28 mouse cellular contexts compared by ENCODE assay signal in the genomic region with DNA sequence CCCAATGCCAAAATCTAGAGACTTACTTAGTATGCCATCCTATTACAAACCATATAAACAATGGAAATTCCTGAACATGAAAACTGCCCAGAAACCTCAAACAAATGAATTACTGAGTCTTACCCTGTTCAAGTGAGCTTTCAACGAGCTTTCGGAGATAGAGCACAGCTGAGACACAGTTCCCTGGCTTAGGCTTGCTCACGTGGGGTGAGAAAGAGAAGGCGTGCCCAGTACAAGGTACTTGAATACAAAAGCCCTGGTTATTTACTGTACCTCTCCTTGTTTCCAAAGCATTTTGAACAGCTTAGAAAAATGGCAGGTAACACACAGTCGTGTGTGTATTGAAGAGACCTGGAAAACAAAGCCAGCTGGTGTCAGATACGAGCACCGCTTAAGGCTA.
A peak's percentile ranks its signal among the peaks of the same experiment; 100 is the strongest.
DNase-seq lines count a peak whose midpoint lies in the region; ATAC-seq and TF ChIP-seq lines count a peak whose summit lies in the region.
"Had no signal": no experiment of that assay in that cellular context is flagged by ENCODE, and none has a peak within 500 bp of the region (broad histone marks: within the 10 kb centered on the region; RNA-seq: fewer than 3 reads in every experiment).

No protein-coding gene starts in this region.

- 0 out of 2 replicates have a peak, but pooled peaks cover 3% of the 10 kb centered on the region for H3K9me3 ChIP-seq in lung, embryonic 16.5 days (ENCODE audit: control insufficient read depth, low read length)
- H3K9me3 ChIP-seq: embryonic facial prominence, embryonic 13.5 days; embryonic facial prominence, embryonic 15.5 days had no signal

- peak; percentile 18 to 21 for DNase-seq in lung, adult 18-20 months
- no peak for DNase-seq in lung, postnatal 10 days
- DNase-seq in lung, adult 2 months = no peak
- peak; percentile 30 for DNase-seq in lung, postnatal 36 days
- DNase-seq in heart, adult 8-10 months (ENCODE audit: low spot score) = no peak
- DNase-seq: adrenal gland, adult 8-10 months; adrenal gland, postnatal 14 days; adrenal gland, postnatal 36 days; B cell, adult 2 months; cerebellum, adult 11-12 months; cerebellum, adult 2 months; cerebellum, adult 9-11 months; cerebellum, postnatal 14 days; cerebellum, postnatal 36 days; embryo, embryonic 11 days had no signal

- TF ChIP-seq CTCF in lung, adult 2 months (IDR thresholded peaks at IDR 0.05; ENCODE audit: insufficient read depth, low read length) = no peak

- no peaks in the 10 kb centered on the region for H3K36me3 ChIP-seq in lung, embryonic 16.5 days (ENCODE audit: control insufficient read depth, insufficient read depth, low read length)
- H3K36me3 ChIP-seq: embryonic facial prominence, embryonic 13.5 days; embryonic facial prominence, embryonic 15.5 days; forebrain, embryonic 10.5 days; forebrain, embryonic 12.5 days; G1E had no signal

- no peak overlapping the region for H3K27ac ChIP-seq in lung, embryonic 16.5 days (ENCODE audit: low read length)
- H3K27ac ChIP-seq: embryonic facial prominence, embryonic 13.5 days; embryonic facial prominence, embryonic 15.5 days; forebrain, embryonic 10.5 days; forebrain, embryonic 12.5 days had no signal

- no peak for TF ChIP-seq POLR2A in lung, adult 2 months (IDR thresholded peaks at IDR 0.05; ENCODE audit: borderline replicate concordance, extremely low read depth, low read depth, low read length)

- 69% methylated on average over 7 of the region's 7 CpGs for WGBS in lung, embryonic 16.5 days
- 71% methylated on average over 7 of the region's 7 CpGs for WGBS in lung, adult 2 months

- H3K27me3 ChIP-seq in lung, embryonic 16.5 days (ENCODE audit: control insufficient read depth, insufficient read depth, low read depth, low read length) = no peaks in the 10 kb centered on the region
- H3K27me3 ChIP-seq: CH12.LX; embryonic facial prominence, embryonic 13.5 days; embryonic facial prominence, embryonic 15.5 days; forebrain, embryonic 12.5 days; Patski had no signal

- H3K4me2 ChIP-seq in lung, embryonic 16.5 days (ENCODE audit: low read depth, low read length) = no peak overlapping the region
- H3K4me2 ChIP-seq: embryonic facial prominence, embryonic 13.5 days; embryonic facial prominence, embryonic 15.5 days; forebrain, embryonic 12.5 days had no signal

- peak; percentile 52; the same call in 1 of the 2 replicates for ATAC-seq in lung, embryonic 16.5 days (ENCODE audit: low read depth)
- ATAC-seq: activated CD4-positive, CD25-positive, alpha-beta regulatory T cell, adult 4 months; CD4-positive, CD25-positive, alpha-beta regulatory T cell, adult 4 months; forebrain, embryonic 14.5 days; forebrain, embryonic 16.5 days; Patski had no signal

- H3K4me1 ChIP-seq in lung, embryonic 16.5 days (replicated peaks; ENCODE audit: control insufficient read depth, insufficient read depth, low read length) = no peaks in the 10 kb centered on the region
- no peaks in the 10 kb centered on the region for H3K4me1 ChIP-seq in lung, adult 2 months (ENCODE audit: control insufficient read depth, insufficient read depth, low read length)
- H3K4me1 ChIP-seq: embryonic facial prominence, embryonic 13.5 days; embryonic facial prominence, embryonic 15.5 days had no signal

- H3K4me3 ChIP-seq in lung, embryonic 16.5 days (ENCODE audit: low read length) = no peak overlapping the region
- H3K4me3 ChIP-seq in lung, adult 2 months (replicated peaks; ENCODE audit: extremely low read depth, low read depth, low read length) = no peak overlapping the region
- H3K4me3 ChIP-seq: embryonic facial prominence, embryonic 13.5 days; embryonic facial prominence, embryonic 15.5 days; erythroblast, embryonic 14.5 days; forebrain, embryonic 10.5 days; forebrain, embryonic 12.5 days had no signal

- H3K9ac ChIP-seq in lung, embryonic 16.5 days (ENCODE audit: low read length) = no peak overlapping the region
- H3K9ac ChIP-seq: embryonic facial prominence, embryonic 13.5 days; embryonic facial prominence, embryonic 15.5 days; forebrain, embryonic 12.5 days had no signal

Comparison
In these comparisons a context has a peak if more than half of its experiments do, and no peak if none do; other contexts are left out.
1. DNase-seq: peak in lung, adult 18-20 months (2 of 2) and lung, postnatal 36 days (single experiment); none in lung, postnatal 10 days (single experiment), lung, adult 2 months (single experiment) and heart, adult 8-10 months (single experiment).